Mouse (Mus musculus) erythroid progenitor cell, adult 5-6 weeks (primary cell): ENCODE measurements around the gene Nacc1. TPM values are rescaled to one million over a fixed set of nuclear protein-coding genes. Genes with fewer than 3 reads are reported as not detected.
"Not testable (repeated sequence)": the region's sequence is repeated elsewhere in the genome, so short reads cannot be mapped to it uniquely, and the experiment has no call there.

ENCODE experiments used
- ATAC-seq: replicated peaks from 2 replicates; pipeline ENCODE4 v1.8.0; 2016; ENCODE audit warnings: moderate number of reproducible peaks, mild to moderate bottlenecking, moderate TSS enrichment, inconsistent platforms; ENCODE audit not compliant: poor library complexity, low FRiP score, severe bottlenecking
- total RNA-seq, 2 experiments: library from RNA; stranded (forward) in 1 of 2; stranded (reverse) in 1 of 2; fragments of 150-400 nt in 1 of 2; fragments of 186-747, 209-891 nt in 1 of 2; gene quantifications; 2 replicates each; pipeline versions ENCODE4 v1.2.3 to v1.2.4; 2015 to 2017; ENCODE audit warnings: low replicate concordance in 2 of 2

Gene Nacc1
- total RNA-seq, 2 experiments from 2014 or later = 16.9 to 24.3 TPM

- not testable (repeated sequence) for ATAC-seq
These were observed 64.2 kb downstream of the Nacc1 start for GRCm38 (mm10) chr8:84623425-84623824.

DNA sequence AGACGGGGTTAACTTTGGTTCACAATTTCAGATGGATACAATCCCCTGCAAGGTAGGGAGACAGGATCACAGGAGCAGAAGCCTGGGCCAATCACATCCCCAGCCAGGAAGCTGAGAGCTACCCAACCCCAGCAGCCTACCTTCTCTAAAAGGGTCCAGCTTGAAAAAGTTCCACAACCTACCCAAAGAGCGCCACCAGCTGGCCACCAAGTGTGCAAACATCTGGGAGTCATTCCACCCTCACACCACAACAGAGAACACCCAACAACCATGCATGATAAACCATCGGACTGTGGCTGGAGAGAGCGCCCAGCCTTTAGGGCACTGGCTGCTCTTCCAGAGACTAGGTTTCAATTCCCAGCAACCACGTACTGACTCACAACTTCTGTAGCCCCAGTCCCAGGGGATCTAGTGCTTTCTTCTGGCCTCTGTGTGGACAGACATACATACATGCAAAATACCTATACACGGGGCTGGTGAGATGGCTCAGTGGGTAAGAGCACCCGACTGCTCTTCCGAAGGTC, 66.5 kb downstream of the Nacc1 start:
- ATAC-seq = no peak

Other genes starting within 250 kb of the Nacc1 start
- gene Ier2, start 25.0 kb downstream of the Nacc1 start, total RNA-seq (2015; ENCODE audit: low replicate concordance) = 10.9 and 16.2 TPM in 2 replicates
- gene Ier2, start 25.0 kb downstream of the Nacc1 start, total RNA-seq (2017; ENCODE audit: low replicate concordance) = 7.6 and 8.1 TPM in 2 replicates
- gene Trmt1, start 1.6 kb downstream of the Nacc1 start, total RNA-seq (2015; ENCODE audit: low replicate concordance) = 7.9 and 13.4 TPM in 2 replicates
- 18.4 and 23.1 TPM in 2 replicates for gene Trmt1, start 1.6 kb downstream of the Nacc1 start, total RNA-seq (2017; ENCODE audit: low replicate concordance)
- gene Lyl1, start 13.6 kb upstream of the Nacc1 start, total RNA-seq (2015; ENCODE audit: low replicate concordance) = 98.7 and 109 TPM in 2 replicates
- 54.7 and 70.5 TPM in 2 replicates for gene Lyl1, start 13.6 kb upstream of the Nacc1 start, total RNA-seq (2017; ENCODE audit: low replicate concordance)
- 12.2 and 21.6 TPM in 2 replicates for gene G430095P16Rik, start 35.1 kb upstream of the Nacc1 start, total RNA-seq (2015; ENCODE audit: low replicate concordance)
- gene G430095P16Rik, start 35.1 kb upstream of the Nacc1 start, total RNA-seq (2017; ENCODE audit: low replicate concordance) = 1.1 and 13.2 TPM in 2 replicates
- gene Nfix, start 112.5 kb upstream of the Nacc1 start, total RNA-seq (2015; ENCODE audit: low replicate concordance) = 53.7 and 76.0 TPM in 2 replicates
- 33.6 and 36.8 TPM in 2 replicates for gene Nfix, start 112.5 kb upstream of the Nacc1 start, total RNA-seq (2017; ENCODE audit: low replicate concordance)
- gene Dand5, start 135.0 kb upstream of the Nacc1 start, total RNA-seq (2015; ENCODE audit: low replicate concordance) = 2.5 and 3.8 TPM in 2 replicates
- 5.4 and 6.7 TPM in 2 replicates for gene Dand5, start 135.0 kb upstream of the Nacc1 start, total RNA-seq (2017; ENCODE audit: low replicate concordance)
- gene Gadd45gip1, start 143.7 kb upstream of the Nacc1 start, total RNA-seq (2015; ENCODE audit: low replicate concordance) = 6.7 and 7.6 TPM in 2 replicates
- 11.3 and 16.4 TPM in 2 replicates for gene Gadd45gip1, start 143.7 kb upstream of the Nacc1 start, total RNA-seq (2017; ENCODE audit: low replicate concordance)
- gene Rad23a, start 152.8 kb upstream of the Nacc1 start, total RNA-seq (2015; ENCODE audit: low replicate concordance) = 273 and 355 TPM in 2 replicates
- 296 and 306 TPM in 2 replicates for gene Rad23a, start 152.8 kb upstream of the Nacc1 start, total RNA-seq (2017; ENCODE audit: low replicate concordance)
- 261 and 337 TPM in 2 replicates for gene Calr, start 159.1 kb upstream of the Nacc1 start, total RNA-seq (2015; ENCODE audit: low replicate concordance)
- 660 and 677 TPM in 2 replicates for gene Calr, start 159.1 kb upstream of the Nacc1 start, total RNA-seq (2017; ENCODE audit: low replicate concordance)
- gene Farsa, start 169.1 kb upstream of the Nacc1 start, total RNA-seq (2015; ENCODE audit: low replicate concordance) = 11.2 and 19.7 TPM in 2 replicates
- gene Farsa, start 169.1 kb upstream of the Nacc1 start, total RNA-seq (2017; ENCODE audit: low replicate concordance) = 29.4 and 35.6 TPM in 2 replicates
- 65.2 and 133 TPM in 2 replicates for gene Syce2, start 184.2 kb upstream of the Nacc1 start, total RNA-seq (2015; ENCODE audit: low replicate concordance)
- 9.2 and 29.9 TPM in 2 replicates for gene Syce2, start 184.2 kb upstream of the Nacc1 start, total RNA-seq (2017; ENCODE audit: low replicate concordance)
- 16.9 and 36.9 TPM in 2 replicates for gene Gcdh, start 206.1 kb upstream of the Nacc1 start, total RNA-seq (2015; ENCODE audit: low replicate concordance)
- gene Gcdh, start 206.1 kb upstream of the Nacc1 start, total RNA-seq (2017; ENCODE audit: low replicate concordance) = 22.8 and 26.2 TPM in 2 replicates
- 262 and 325 TPM in 2 replicates for gene Klf1, start 214.1 kb upstream of the Nacc1 start, total RNA-seq (2015; ENCODE audit: low replicate concordance)
- 240 and 399 TPM in 2 replicates for gene Klf1, start 214.1 kb upstream of the Nacc1 start, total RNA-seq (2017; ENCODE audit: low replicate concordance)
- gene Dnase2a, start 220.7 kb upstream of the Nacc1 start, total RNA-seq (2015; ENCODE audit: low replicate concordance) = 32.7 and 33.2 TPM in 2 replicates
- 74.6 and 78.4 TPM in 2 replicates for gene Dnase2a, start 220.7 kb upstream of the Nacc1 start, total RNA-seq (2017; ENCODE audit: low replicate concordance)
- gene Mast1, start 249.5 kb upstream of the Nacc1 start, total RNA-seq (2015; ENCODE audit: low replicate concordance) = not detected in 2 replicates
- not detected in 2 replicates for gene Mast1, start 249.5 kb upstream of the Nacc1 start, total RNA-seq (2017; ENCODE audit: low replicate concordance)